Comparison of ENCODE assay signal across 9 mouse cellular contexts in genomic region chr8:105306146-105306691, GRCm38 (mm10). TPM values are rescaled to one million over a fixed set of nuclear protein-coding genes. Genes with fewer than 3 reads are reported as not detected.
DNase-seq lines count a peak whose midpoint lies in the region; ATAC-seq lines count a peak whose summit lies in the region.
"Had no signal": no experiment of that assay in that cellular context is flagged by ENCODE, and none has a peak within 500 bp of the region (broad histone marks: within the 10 kb centered on the region; RNA-seq: fewer than 3 reads in every experiment).

No protein-coding gene starts in this region.

- H3K36me3 ChIP-seq in kidney, embryonic 16.5 days (ENCODE audit: insufficient read depth, low read length), result peaks cover 66% of the 10 kb centered on the region
- H3K36me3 ChIP-seq in embryonic facial prominence, embryonic 10.5 days (replicated peaks), result peaks cover 87% of the 10 kb centered on the region
- H3K36me3 ChIP-seq in hindbrain, embryonic 15.5 days, result peaks cover 45% of the 10 kb centered on the region
- H3K36me3 ChIP-seq in midbrain, embryonic 16.5 days (ENCODE audit: control insufficient read depth, insufficient read depth, low read length), result peaks cover 39% of the 10 kb centered on the region

- WGBS in kidney, embryonic 16.5 days, result 52% methylated on average over 5 of the region's 5 CpGs
- 55% methylated on average over 5 of the region's 5 CpGs for WGBS in embryonic facial prominence, embryonic 10.5 days
- 60% methylated on average over 5 of the region's 5 CpGs for WGBS in hindbrain, embryonic 15.5 days
- 61% methylated on average over 5 of the region's 5 CpGs for whole genome bisulfite sequencing in midbrain, embryonic 16.5 days

- H3K27ac ChIP-seq in kidney, embryonic 16.5 days (ENCODE audit: low read length), result peak overlapping the region; percentile 32; the same call in 1 of the 2 replicates
- peak overlapping the region; percentile 80 for H3K27ac ChIP-seq in embryonic facial prominence, embryonic 10.5 days (replicated peaks)
- H3K27ac ChIP-seq in hindbrain, embryonic 15.5 days (replicated peaks), result no peak overlapping the region
- no peak overlapping the region for H3K27ac ChIP-seq in midbrain, embryonic 16.5 days (ENCODE audit: low read length)

- peak overlapping the region; percentile 63 for H3K4me2 ChIP-seq in kidney, embryonic 16.5 days (replicated peaks; ENCODE audit: low read depth, low read length)
- H3K4me2 ChIP-seq in hindbrain, embryonic 15.5 days, result peak overlapping the region; percentile 48
- peak overlapping the region; percentile 45; the same call in 1 of the 2 replicates for H3K4me2 ChIP-seq in midbrain, embryonic 16.5 days (ENCODE audit: low read length)

- peak overlapping the region; percentile 65 for H3K9ac ChIP-seq in kidney, embryonic 16.5 days (replicated peaks; ENCODE audit: low read length)
- no peak overlapping the region for H3K9ac ChIP-seq in hindbrain, embryonic 15.5 days
- peak overlapping the region; percentile 39; the same call in 1 of the 2 replicates for H3K9ac ChIP-seq in midbrain, embryonic 16.5 days (ENCODE audit: low read depth, low read length)

- peaks cover 24% of the 10 kb centered on the region for H3K4me1 ChIP-seq in kidney, embryonic 16.5 days (ENCODE audit: insufficient read depth, low read length)
- peaks cover 27% of the 10 kb centered on the region for H3K4me1 ChIP-seq in embryonic facial prominence, embryonic 10.5 days
- peaks cover 15% of the 10 kb centered on the region for H3K4me1 ChIP-seq in hindbrain, embryonic 15.5 days (replicated peaks)
- peaks cover 10% of the 10 kb centered on the region for H3K4me1 ChIP-seq in midbrain, embryonic 16.5 days (ENCODE audit: control insufficient read depth, insufficient read depth, low read length)

- peak overlapping the region; percentile 44 for H3K4me3 ChIP-seq in kidney, embryonic 16.5 days (ENCODE audit: low read length)
- H3K4me3 ChIP-seq in embryonic facial prominence, embryonic 10.5 days, result peak overlapping the region; percentile 53
- H3K4me3 ChIP-seq in hindbrain, embryonic 15.5 days, result peak overlapping the region; percentile 16; the same call in 1 of the 2 replicates
- H3K4me3 ChIP-seq in midbrain, embryonic 16.5 days (ENCODE audit: low read depth, low read length), result no peak overlapping the region

- no peaks in the 10 kb centered on the region for H3K27me3 ChIP-seq in kidney, embryonic 16.5 days (ENCODE audit: insufficient read depth, low read length)
- no peaks in the 10 kb centered on the region for H3K27me3 ChIP-seq in embryonic facial prominence, embryonic 10.5 days (replicated peaks; ENCODE audit: low read depth, poor library complexity, severe bottlenecking)
- no peaks in the 10 kb centered on the region for H3K27me3 ChIP-seq in hindbrain, embryonic 15.5 days
- no peaks in the 10 kb centered on the region for H3K27me3 ChIP-seq in midbrain, embryonic 16.5 days (ENCODE audit: control insufficient read depth, insufficient read depth, low read depth, low read length)
- H3K27me3 ChIP-seq: Patski had no signal

- no peaks in the 10 kb centered on the region for H3K9me3 ChIP-seq in kidney, embryonic 16.5 days (ENCODE audit: low read length)
- H3K9me3 ChIP-seq in embryonic facial prominence, embryonic 10.5 days, result no peaks in the 10 kb centered on the region
- no peaks in the 10 kb centered on the region for H3K9me3 ChIP-seq in hindbrain, embryonic 15.5 days
- H3K9me3 ChIP-seq in midbrain, embryonic 16.5 days (replicated peaks; ENCODE audit: control insufficient read depth, low read length, poor library complexity, severe bottlenecking), result no peaks in the 10 kb centered on the region

- no peak for DNase-seq in kidney, postnatal 25 days
- DNase-seq in embryonic facial prominence, embryonic 10.5 days (ENCODE audit: low spot score), result no peak
- DNase-seq in layer of hippocampus, postnatal 14 days (ENCODE audit: low spot score in 2 of 2), result no peak
- DNase-seq in layer of hippocampus, postnatal 25 days (ENCODE audit: extremely low spot score in 1 of 2, low spot score in 1 of 2), result no peak

- peak; percentile 28 for ATAC-seq in kidney, embryonic 16.5 days (ENCODE audit: low FRiP score, low TSS enrichment)
- ATAC-seq in hindbrain, embryonic 15.5 days (ENCODE audit: low FRiP score, low read depth), result peak; percentile 33; the same call in 1 of the 2 replicates
- ATAC-seq in midbrain, embryonic 16.5 days, result peak; percentile 13; the same call in 1 of the 2 replicates
- ATAC-seq in megakaryocyte-erythroid progenitor cell, adult 5-6 weeks (replicated peaks; ENCODE audit: low FRiP score, low TSS enrichment, poor library complexity, severe bottlenecking), result no peak

RNA-seq across cellular contexts. Expression of gene Elmo3, which starts 0.8 kb away (rescaled TPM):
- polyA plus RNA-seq in kidney, embryonic 16.5 days (2015; fragmentation: Nextera tagmentation; extraction: Ambion mirVana), result 13.3 and 13.9 TPM in 2 replicates
- polyA plus RNA-seq in embryonic facial prominence, embryonic 10.5 days (2016; fragmentation: Nextera tagmentation; extraction: Ambion mirVana), result 2.7 and 3.5 TPM in 2 replicates
- polyA plus RNA-seq in hindbrain, embryonic 15.5 days (2015; fragmentation: Nextera tagmentation; extraction: Ambion mirVana), result 1.3 and 1.5 TPM in 2 replicates
- polyA plus RNA-seq in midbrain, embryonic 16.5 days (2015; fragmentation: Nextera tagmentation; extraction: Ambion mirVana), result 0.88 and 1.1 TPM in 2 replicates
- 1.4 and 7.7 TPM in 2 replicates for total RNA-seq in megakaryocyte-erythroid progenitor cell, adult 5-6 weeks (2014; fragmentation: Nextera tagmentation)
- 0.61 TPM in 1 of 2 replicates, not detected in the other for total RNA-seq in megakaryocyte-erythroid progenitor cell, adult 5-6 weeks (2017)
- 1 to 10 TPM; 1.2 to 1.4 TPM for total RNA-seq in layer of hippocampus, postnatal 14 days (2021)
- under 1 TPM; 0.61 to 0.64 TPM for total RNA-seq in layer of hippocampus, postnatal 25 days (2021)

RNA-seq across cellular contexts. Expression of gene E2f4, which starts 8.8 kb away (rescaled TPM):
- polyA plus RNA-seq in kidney, embryonic 16.5 days (2015; fragmentation: Nextera tagmentation; extraction: Ambion mirVana), result 90.1 and 108 TPM in 2 replicates
- 125 and 138 TPM in 2 replicates for polyA plus RNA-seq in embryonic facial prominence, embryonic 10.5 days (2016; fragmentation: Nextera tagmentation; extraction: Ambion mirVana)
- polyA plus RNA-seq in hindbrain, embryonic 15.5 days (2015; fragmentation: Nextera tagmentation; extraction: Ambion mirVana), result 44.0 and 51.0 TPM in 2 replicates
- 40.1 and 41.6 TPM in 2 replicates for polyA plus RNA-seq in midbrain, embryonic 16.5 days (2015; fragmentation: Nextera tagmentation; extraction: Ambion mirVana)
- 385 and 390 TPM in 2 replicates for total RNA-seq in megakaryocyte-erythroid progenitor cell, adult 5-6 weeks (2014; fragmentation: Nextera tagmentation)
- total RNA-seq in megakaryocyte-erythroid progenitor cell, adult 5-6 weeks (2017), result 74.9 and 128 TPM in 2 replicates
- total RNA-seq in layer of hippocampus, postnatal 14 days (2021), result 10 to 100 TPM; 28.8 to 33.6 TPM
- total RNA-seq in layer of hippocampus, postnatal 25 days (2021), result 10 to 100 TPM; 31.4 to 34.7 TPM

RNA-seq across cellular contexts. Expression of gene Exoc3l, which starts 10.3 kb away (rescaled TPM):
- polyA plus RNA-seq in kidney, embryonic 16.5 days (2015; fragmentation: Nextera tagmentation; extraction: Ambion mirVana), result 29.5 and 32.1 TPM in 2 replicates
- 9.9 and 11.6 TPM in 2 replicates for polyA plus RNA-seq in embryonic facial prominence, embryonic 10.5 days (2016; fragmentation: Nextera tagmentation; extraction: Ambion mirVana)
- 11.6 and 14.2 TPM in 2 replicates for polyA plus RNA-seq in hindbrain, embryonic 15.5 days (2015; fragmentation: Nextera tagmentation; extraction: Ambion mirVana)
- 10.5 and 12.0 TPM in 2 replicates for polyA plus RNA-seq in midbrain, embryonic 16.5 days (2015; fragmentation: Nextera tagmentation; extraction: Ambion mirVana)
- 0.64 and 7.1 TPM in 2 replicates for total RNA-seq in megakaryocyte-erythroid progenitor cell, adult 5-6 weeks (2014; fragmentation: Nextera tagmentation)
- 0.27 TPM in 1 of 2 replicates, not detected in the other for total RNA-seq in megakaryocyte-erythroid progenitor cell, adult 5-6 weeks (2017)
- total RNA-seq in layer of hippocampus, postnatal 14 days (2021), result 1 to 10 TPM; 2.1 to 2.3 TPM
- 1 to 10 TPM in 1 of 2 experiments, under 1 TPM in 1; 0.98 to 1.3 TPM for total RNA-seq in layer of hippocampus, postnatal 25 days (2021)

RNA-seq across cellular contexts. Expression of gene 4931428F04Rik, which starts 16.6 kb away (rescaled TPM):
- 10.5 and 13.4 TPM in 2 replicates for polyA plus RNA-seq in kidney, embryonic 16.5 days (2015; fragmentation: Nextera tagmentation; extraction: Ambion mirVana)
- 20.7 and 23.9 TPM in 2 replicates for polyA plus RNA-seq in embryonic facial prominence, embryonic 10.5 days (2016; fragmentation: Nextera tagmentation; extraction: Ambion mirVana)
- polyA plus RNA-seq in hindbrain, embryonic 15.5 days (2015; fragmentation: Nextera tagmentation; extraction: Ambion mirVana), result 124 and 146 TPM in 2 replicates
- 168 and 175 TPM in 2 replicates for polyA plus RNA-seq in midbrain, embryonic 16.5 days (2015; fragmentation: Nextera tagmentation; extraction: Ambion mirVana)
- total RNA-seq in megakaryocyte-erythroid progenitor cell, adult 5-6 weeks (2014; fragmentation: Nextera tagmentation), result 3.2 and 4.9 TPM in 2 replicates
- 0.42 and 5.5 TPM in 2 replicates for total RNA-seq in megakaryocyte-erythroid progenitor cell, adult 5-6 weeks (2017)
- 10 to 100 TPM; 32.4 to 33.1 TPM for total RNA-seq in layer of hippocampus, postnatal 14 days (2021)
- total RNA-seq in layer of hippocampus, postnatal 25 days (2021), result 10 to 100 TPM; 21.7 to 24.4 TPM

RNA-seq across cellular contexts. Expression of gene Lrrc29, which starts 19.9 kb away (rescaled TPM):
- polyA plus RNA-seq in kidney, embryonic 16.5 days (2015; fragmentation: Nextera tagmentation; extraction: Ambion mirVana), result 2.2 and 2.4 TPM in 2 replicates
- polyA plus RNA-seq in embryonic facial prominence, embryonic 10.5 days (2016; fragmentation: Nextera tagmentation; extraction: Ambion mirVana), result 1.3 TPM in 2 replicates
- polyA plus RNA-seq in hindbrain, embryonic 15.5 days (2015; fragmentation: Nextera tagmentation; extraction: Ambion mirVana), result 0.80 and 0.85 TPM in 2 replicates
- polyA plus RNA-seq in midbrain, embryonic 16.5 days (2015; fragmentation: Nextera tagmentation; extraction: Ambion mirVana), result 0.83 and 0.88 TPM in 2 replicates
- total RNA-seq in megakaryocyte-erythroid progenitor cell, adult 5-6 weeks (2014; fragmentation: Nextera tagmentation), result 8.3 and 9.8 TPM in 2 replicates
- total RNA-seq in megakaryocyte-erythroid progenitor cell, adult 5-6 weeks (2017), result 4.8 TPM in 2 replicates
- 1 to 10 TPM; 5.0 to 8.3 TPM for total RNA-seq in layer of hippocampus, postnatal 14 days (2021)
- 1 to 10 TPM; 4.0 to 9.2 TPM for total RNA-seq in layer of hippocampus, postnatal 25 days (2021)

Comparison
In these comparisons a context has a peak if more than half of its experiments do, and no peak if none do; other contexts are left out.
1. H3K27ac ChIP-seq: peak in kidney, embryonic 16.5 days (single experiment) and embryonic facial prominence, embryonic 10.5 days (single experiment); none in hindbrain, embryonic 15.5 days (single experiment) and midbrain, embryonic 16.5 days (single experiment).
2. Peak in every context shown above with its lines, with median percentiles within 50 percentile points of each other: H3K4me2 ChIP-seq.